Mouse (Mus musculus): ENCODE results near the gene Trappc1. TPM values are rescaled to one million over a fixed set of nuclear protein-coding genes. Genes with fewer than 3 reads are reported as not detected.
A peak's percentile ranks its signal among the peaks of the same experiment; 100 is the strongest.

Trappc1 gene
- total RNA-seq, 2 experiments from 2014 or later, result 68.9 to 69.5 TPM

DNA sequence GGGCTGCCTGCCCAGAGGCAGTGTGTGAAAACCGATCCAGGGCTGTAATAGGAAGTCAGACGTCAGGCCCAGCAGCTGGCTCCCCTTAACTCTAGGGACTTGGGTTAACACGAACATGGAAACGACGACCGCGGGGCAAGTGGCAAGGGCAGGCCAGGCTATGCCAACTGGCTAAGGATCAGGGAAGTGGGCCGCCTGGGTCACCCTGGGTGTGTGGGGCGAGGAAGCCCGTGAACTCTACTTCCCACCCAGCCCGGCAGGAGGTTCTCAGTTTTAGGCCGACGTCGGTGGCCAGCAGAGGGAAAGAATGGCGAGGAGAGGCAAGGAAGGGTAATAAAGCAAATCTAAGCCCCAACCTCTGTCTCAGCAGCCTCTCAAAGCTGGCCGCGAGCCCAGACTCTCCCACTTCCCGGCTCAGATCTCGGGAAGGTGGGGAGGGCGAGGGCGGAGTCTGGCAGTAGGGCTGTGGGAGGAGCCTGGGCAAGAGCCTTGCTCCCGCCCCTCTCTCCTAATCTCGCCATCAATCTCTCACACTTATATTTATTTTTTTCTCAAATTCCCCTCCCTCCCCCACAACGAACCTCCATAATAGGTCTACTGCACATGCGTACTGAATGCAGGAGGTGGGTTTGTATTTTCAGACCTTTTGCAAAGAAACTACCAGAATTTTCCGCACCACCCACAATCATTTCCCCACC is 42.5 kb downstream of the Trappc1 start:
- intact Hi-C loops (cut with DNase I), result loop anchor here (5.0 kb wide), 1 partner anchor 34 kb away; no protein-coding TSS in a partner anchor
- DNase-seq (ENCODE audit: extremely low spot score in 1 of 2, low spot score in 2 of 2), result peak; percentile 95 to 99

GRCm38 (mm10) chr11:69366855-69367615 is 43.3 kb downstream of the Trappc1 start:
- DNase-seq (ENCODE audit: extremely low spot score in 1 of 2, low spot score in 2 of 2), result no peak
- intact Hi-C loops (cut with DNase I), result loop anchor here (5.0 kb wide), 1 partner anchor 35 kb away; no protein-coding TSS in a partner anchor

GRCm38 (mm10) chr11:69367616-69368355 is 44.0 kb downstream of the Trappc1 start:
- intact Hi-C loops (cut with DNase I), result loop anchor here (5.0 kb wide), 1 partner anchor 35 kb away; no protein-coding TSS in a partner anchor
- peak in 1 of 2 experiments; percentile 68 for DNase-seq (ENCODE audit: extremely low spot score in 1 of 2, low spot score in 2 of 2)

DNA sequence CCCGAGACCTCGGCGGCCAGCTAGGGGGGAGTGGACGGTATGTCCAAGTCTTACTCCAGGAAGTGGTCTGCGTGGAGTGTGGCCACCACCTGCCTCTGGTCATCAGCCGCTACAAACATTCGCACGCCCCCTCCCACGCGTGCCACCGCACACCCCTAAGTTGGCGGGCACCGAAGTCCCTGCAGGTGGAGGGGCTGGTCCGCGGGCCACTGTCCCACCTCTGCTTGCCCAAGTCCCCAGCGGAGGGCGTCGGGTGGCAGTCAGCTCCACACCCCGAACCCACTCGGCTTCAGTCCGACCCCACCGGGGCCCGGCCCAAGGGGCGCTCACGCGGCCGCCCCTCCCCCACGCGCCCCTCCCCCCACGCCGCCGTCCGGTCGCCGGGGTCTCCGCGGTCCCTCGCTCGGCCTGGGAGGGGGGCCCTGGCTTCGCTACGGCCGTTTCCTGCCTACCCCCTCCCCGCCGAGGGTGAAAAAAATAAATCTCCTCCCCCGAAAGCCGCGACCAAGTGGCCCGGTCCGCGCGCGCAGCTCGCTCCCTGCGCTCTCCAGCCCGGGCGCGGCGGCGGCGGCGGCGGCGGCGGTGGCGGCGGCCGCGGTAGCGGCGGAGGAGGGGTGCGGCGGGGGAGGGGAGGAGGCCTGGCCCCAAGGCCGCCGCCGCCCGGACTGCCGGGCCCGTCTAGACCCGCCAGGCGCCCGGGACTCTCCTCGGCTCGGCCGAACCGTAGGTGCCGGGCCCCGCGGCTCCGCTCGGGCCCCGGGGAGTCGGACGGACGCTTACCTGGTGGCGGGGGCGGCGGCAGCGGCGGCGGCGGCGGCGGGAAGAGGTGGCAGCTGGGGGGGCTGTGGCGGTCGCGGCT is 44.8 kb downstream of the Trappc1 start:
- DNase-seq (ENCODE audit: extremely low spot score in 1 of 2, low spot score in 2 of 2), result peak in 1 of 2 experiments; percentile 74
- intact Hi-C loops (cut with DNase I), result loop anchor here (5.0 kb wide), 1 partner anchor 36 kb away; no protein-coding TSS in a partner anchor

GRCm38 (mm10) chr11:69369215-69369989 is 45.6 kb downstream of the Trappc1 start, which contains the start of gene Chd3:
Gene Chd3 (minus strand): TSS chr11:69369406.
- intact Hi-C loops (cut with DNase I), result loop anchor here (5.0 kb wide), 1 partner anchor 37 kb away; no protein-coding TSS in a partner anchor
- DNase-seq (ENCODE audit: extremely low spot score in 1 of 2, low spot score in 2 of 2), result no peak

GRCm38 (mm10) chr11:69369990-69370816 is 46.4 kb downstream of the Trappc1 start:
- DNase-seq (ENCODE audit: extremely low spot score in 1 of 2, low spot score in 2 of 2), result no peak
- intact Hi-C loops (cut with DNase I), result loop anchor here (5.0 kb wide), 1 partner anchor 38 kb away; no protein-coding TSS in a partner anchor

GRCm38 (mm10) chr11:69370817-69371215 is 47.0 kb downstream of the Trappc1 start:
- intact Hi-C loops (cut with DNase I), result no loop called here

GRCm38 (mm10) chr11:69371601-69372000 is 47.8 kb downstream of the Trappc1 start:
- DNase-seq (ENCODE audit: extremely low spot score in 1 of 2, low spot score in 2 of 2), result no peak
- intact Hi-C loops (cut with DNase I), result no loop called here

More at GRCm38 (mm10) chr11:69370817-69371215, 47.0 kb downstream of the Trappc1 start:
- no peak for DNase-seq (ENCODE audit: extremely low spot score in 1 of 2, low spot score in 2 of 2)

DNA sequence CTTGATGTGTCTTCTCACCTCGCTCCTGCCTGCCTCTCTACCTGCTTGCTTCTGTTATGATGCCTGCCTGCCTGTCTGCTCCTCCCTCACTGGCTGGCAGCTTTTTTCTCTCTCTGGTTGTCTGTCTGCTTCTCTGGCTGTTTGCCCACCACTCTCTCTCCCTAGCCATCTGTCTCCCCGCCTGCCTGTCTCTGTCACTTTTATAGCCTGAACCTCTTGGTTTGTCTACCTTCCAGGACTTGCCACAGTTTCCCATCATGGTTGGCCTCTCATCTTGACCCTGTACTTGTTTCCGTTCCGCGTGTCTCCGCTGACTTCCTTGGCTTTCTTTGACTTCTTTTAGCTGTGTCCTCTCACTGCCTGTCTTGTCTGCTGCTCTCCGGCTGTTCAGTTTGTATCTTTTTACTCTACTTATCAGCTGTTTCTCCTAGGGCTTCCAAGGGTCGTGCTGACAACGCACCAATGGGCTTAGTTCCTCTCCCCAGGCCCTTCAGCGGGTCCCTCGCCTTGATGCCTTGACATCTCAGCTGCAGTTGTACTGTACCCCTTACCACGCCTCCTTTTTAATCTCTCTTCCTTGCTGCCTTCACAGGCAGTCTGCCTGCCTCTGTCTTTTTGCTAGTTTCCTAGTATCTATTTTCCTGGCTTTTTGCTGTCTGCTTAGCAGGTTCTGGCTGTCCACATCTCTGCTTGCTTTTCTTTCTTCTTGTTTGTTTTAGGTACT is 48.4 kb downstream of the Trappc1 start:
- intact Hi-C loops (cut with DNase I), result no loop called here
- peak in 1 of 2 experiments; percentile 72 for DNase-seq (ENCODE audit: extremely low spot score in 1 of 2, low spot score in 2 of 2)

- intact Hi-C loops (cut with DNase I), result no loop called here
- DNase-seq (ENCODE audit: extremely low spot score in 1 of 2, low spot score in 2 of 2), result no peak
Measured at GRCm38 (mm10) chr11:69372780-69373170, 49.0 kb downstream of the Trappc1 start.

DNA sequence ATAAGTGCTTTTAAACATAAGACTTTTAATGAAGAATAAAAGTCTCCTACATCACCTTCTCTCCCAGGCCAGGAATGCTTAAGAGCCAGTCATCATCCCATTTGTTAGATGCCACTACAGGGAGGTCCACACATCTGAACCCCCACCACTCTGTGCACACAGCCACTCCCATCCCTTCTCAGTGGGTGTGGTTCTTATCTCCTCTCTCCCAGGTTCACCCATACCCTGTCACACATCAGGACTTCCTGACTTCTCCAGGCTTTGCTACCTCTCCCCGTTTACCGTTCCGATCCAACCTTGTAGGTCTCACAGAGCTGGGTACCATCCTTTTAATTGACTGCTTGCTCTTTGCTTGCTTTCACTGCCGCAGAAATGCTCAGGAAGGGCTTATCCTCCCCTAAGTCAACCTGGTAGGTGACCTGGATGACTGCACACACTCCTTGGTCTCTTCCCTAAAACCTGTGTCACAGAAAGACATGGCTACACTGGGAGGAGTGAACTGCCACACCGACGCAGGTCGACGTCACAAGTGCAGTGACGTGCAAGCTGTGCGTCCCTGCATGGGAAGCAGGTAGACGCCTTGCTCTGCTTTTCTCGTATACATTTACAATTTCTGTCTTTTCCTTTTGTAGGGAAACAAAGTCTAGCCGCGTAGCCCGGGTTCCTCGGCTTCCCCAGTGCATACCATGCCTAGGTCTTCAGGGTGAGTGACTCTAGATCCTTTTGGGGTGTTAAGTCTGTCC is 49.6 kb downstream of the Trappc1 start:
- intact Hi-C loops (cut with DNase I), result no loop called here
- no peak for DNase-seq (ENCODE audit: extremely low spot score in 1 of 2, low spot score in 2 of 2)

Other genes starting within 250 kb of the Trappc1 start
- gene Vamp2, start 235.5 kb upstream of the Trappc1 start, total RNA-seq (2021), result 1,000 to 10,000 TPM; 1,124 to 1,163 TPM
- gene Per1, start 228.8 kb upstream of the Trappc1 start, total RNA-seq (2021), result 10 to 100 TPM; 71.2 to 83.9 TPM
- under 1 TPM; 0.57 to 0.73 TPM for gene Hes7, start 203.6 kb upstream of the Trappc1 start, total RNA-seq (2021)
- under 1 TPM; 0.51 to 0.64 TPM for gene 9130213A22Rik, start 201.4 kb upstream of the Trappc1 start, total RNA-seq (2021)
- 1 to 10 TPM; 8.6 to 10.0 TPM for gene Aloxe3, start 198.1 kb upstream of the Trappc1 start, total RNA-seq (2021)
- gene Alox12b, start 167.0 kb upstream of the Trappc1 start, total RNA-seq (2021), result under 1 TPM; 0.45 to 0.69 TPM
- 1 to 10 TPM; 3.5 to 3.6 TPM for gene Alox8, start 126.1 kb upstream of the Trappc1 start, total RNA-seq (2021)
- gene Gucy2e, start 86.9 kb upstream of the Trappc1 start, total RNA-seq (2021), result under 1 TPM; 0.49 to 0.71 TPM
- gene Cntrob, start 205 bp upstream of the Trappc1 start, total RNA-seq (2021), result 10 to 100 TPM; 13.2 to 15.0 TPM
- 10 to 100 TPM; 12.3 to 17.9 TPM for gene Kcnab3, start 2.3 kb downstream of the Trappc1 start, total RNA-seq (2021)
- gene Rnf227, start 16.5 kb downstream of the Trappc1 start, total RNA-seq (2021), result 10 to 100 TPM; 74.8 to 82.8 TPM
- 100 to 1,000 TPM; 525 to 527 TPM for gene Chd3, start 45.4 kb downstream of the Trappc1 start, total RNA-seq (2021)
- gene Naa38, start 71.5 kb downstream of the Trappc1 start, total RNA-seq (2021), result 10 to 100 TPM; 84.2 to 85.7 TPM
- gene Cyb5d1, start 71.7 kb downstream of the Trappc1 start, total RNA-seq (2021), result 10 to 100 TPM; 37.9 to 39.8 TPM
- 1 to 10 TPM; 2.8 to 3.0 TPM for gene Tmem88, start 74.3 kb downstream of the Trappc1 start, total RNA-seq (2021)
- 10 to 100 TPM; 42.7 to 43.9 TPM for gene Kdm6b, start 89.7 kb downstream of the Trappc1 start, total RNA-seq (2021)
- 1 to 10 TPM; 4.2 to 5.7 TPM for gene Dnah2, start 225.1 kb downstream of the Trappc1 start, total RNA-seq (2021)
- 100 to 1,000 TPM; 147 to 154 TPM for gene Efnb3, start 236.2 kb downstream of the Trappc1 start, total RNA-seq (2021)